Mouse (Mus musculus): Measurements from ENCODE around the gene Lrrc28.

Gene Lrrc28

DNA sequence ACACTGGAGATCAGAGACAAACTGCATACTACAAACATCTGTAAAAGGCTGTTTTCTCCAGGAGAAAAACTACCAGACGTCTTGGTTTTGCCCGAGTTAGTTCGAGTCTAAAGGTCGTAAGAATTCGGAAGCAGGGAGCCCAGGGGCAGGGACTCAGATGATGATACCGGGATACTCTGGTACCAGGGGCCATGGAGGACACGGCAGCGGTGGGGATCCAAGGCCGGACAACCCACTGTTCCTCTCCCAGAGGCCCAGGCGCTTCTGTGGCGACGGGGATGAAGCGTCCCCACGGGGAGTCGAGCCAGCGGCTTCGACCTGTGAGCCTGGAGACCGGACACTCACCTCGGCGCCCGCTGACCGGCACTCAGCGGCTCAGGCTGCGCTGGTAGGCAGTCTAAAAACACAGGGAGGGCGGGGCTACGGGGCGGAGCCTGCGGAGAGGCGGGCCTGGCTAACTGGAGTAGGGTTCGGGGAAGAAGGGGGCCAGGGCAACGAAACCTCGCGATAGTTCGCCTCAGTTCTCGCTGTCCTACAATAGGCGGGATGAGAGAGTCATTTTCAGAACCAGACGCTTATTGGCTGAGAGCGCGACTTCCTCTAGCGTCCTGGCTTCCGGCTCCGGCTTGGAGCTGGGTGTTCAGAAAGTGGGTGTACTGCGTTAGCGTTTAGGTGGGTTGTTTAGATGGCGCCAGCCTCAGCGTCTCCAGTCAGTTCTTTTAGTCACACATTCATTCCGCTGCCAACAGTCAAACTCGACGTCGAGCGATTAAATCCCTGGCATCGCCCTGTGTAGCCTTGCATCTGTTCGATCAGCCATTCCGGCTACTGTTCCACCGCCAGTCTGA is at the start of gene Lrrc28:
Lrrc28 (minus strand) TSS at position 436 of the 848 bp plus-strand sequence.
- DNase-seq, result peak; percentile 96

DNA sequence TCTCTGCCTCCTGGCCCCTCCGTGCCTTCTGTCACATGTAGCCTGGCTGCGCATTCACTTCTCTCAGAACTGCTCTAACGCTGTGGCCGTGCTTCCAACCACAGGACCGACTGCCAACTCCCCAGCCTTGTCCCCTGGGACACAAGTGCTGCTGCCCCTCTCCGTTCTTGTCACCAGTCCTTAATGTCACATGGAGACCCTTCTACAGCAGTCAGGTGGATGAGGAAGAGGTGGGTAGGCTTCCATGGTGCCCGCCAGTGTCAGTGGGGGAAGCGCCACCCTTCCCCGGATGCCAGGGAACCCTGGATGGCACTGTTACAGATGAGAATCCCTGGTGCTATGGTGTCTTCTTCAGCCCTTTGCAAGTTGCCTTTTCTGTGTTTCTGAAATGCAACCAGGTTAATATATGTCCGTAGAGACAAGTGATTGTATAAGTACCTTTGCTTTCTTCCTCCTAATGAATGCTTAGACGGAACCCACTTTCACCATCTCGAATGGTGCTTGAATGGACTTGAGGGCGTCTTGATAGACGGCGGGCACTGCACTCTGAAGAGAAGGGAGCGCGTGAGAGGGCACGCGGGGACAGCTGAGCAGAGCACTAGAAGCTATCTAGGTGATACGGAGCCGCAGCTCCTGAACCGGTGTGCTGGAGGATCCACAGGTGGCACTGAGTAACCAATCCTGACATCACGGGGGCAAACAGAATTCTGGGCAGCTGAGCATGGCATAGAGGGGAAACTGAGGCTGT is 47.9 kb upstream of the Lrrc28 start:
- DNase-seq, result no peak

DNA sequence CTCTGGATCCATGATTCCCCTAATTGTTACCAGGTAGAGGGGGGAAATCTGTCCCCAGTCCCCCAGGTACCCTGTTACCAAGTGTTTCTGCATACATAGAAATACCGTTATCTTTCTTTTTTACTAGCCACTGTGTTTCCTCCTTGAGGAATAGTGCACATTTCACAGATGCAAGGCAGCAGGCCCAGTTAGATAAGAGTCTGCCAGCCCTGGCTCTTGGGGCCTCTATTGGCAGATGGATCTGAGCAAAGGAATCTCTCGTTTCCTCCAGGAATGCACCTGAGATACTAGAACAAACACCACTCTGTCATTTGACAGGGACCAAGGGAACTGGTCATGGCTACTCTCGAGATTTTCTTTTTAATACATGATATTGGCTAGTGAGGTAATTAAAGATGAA is 47.1 kb upstream of the Lrrc28 start:
- no peak for DNase-seq

DNA sequence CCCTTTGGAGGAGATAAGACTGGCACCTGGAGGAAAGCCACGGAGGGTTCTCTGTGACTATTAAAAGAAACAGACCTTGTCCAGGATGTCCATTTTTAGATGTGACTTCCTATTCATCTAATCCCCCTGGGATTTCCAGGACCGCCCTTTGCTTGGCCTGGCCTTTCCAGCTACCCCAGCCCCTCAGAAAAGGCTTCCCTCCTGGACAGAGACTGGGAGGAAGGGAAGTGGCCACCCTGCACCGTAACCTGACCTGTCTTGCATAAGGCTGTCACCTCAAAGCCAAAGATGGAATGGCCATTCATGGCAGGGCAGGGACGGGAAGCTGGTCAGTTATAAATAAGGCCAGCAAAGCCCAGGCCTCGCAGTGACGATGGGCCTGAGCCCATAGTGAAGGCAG is 46.0 kb upstream of the Lrrc28 start:
- DNase-seq, result no peak

DNA sequence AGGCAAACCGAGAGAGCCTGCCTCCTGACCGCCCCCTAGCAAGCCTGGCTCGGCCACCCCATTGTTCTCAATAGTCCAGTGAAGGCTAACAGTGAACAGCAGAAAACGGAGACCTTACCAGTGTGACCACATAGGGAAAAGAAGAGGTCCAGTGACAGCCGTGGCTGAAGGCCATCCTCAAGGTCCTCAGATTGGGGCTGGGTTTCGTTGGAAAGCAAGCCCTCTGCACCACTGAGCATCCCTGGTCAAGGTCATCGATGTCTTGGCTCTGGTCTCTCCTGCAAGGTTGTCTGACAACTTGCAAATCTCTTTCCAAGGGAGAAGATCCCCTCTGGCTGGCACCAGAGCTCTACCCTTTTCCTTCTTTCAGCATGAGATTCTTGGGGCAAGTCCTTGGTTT is 44.7 kb upstream of the Lrrc28 start:
- DNase-seq, result no peak

DNA sequence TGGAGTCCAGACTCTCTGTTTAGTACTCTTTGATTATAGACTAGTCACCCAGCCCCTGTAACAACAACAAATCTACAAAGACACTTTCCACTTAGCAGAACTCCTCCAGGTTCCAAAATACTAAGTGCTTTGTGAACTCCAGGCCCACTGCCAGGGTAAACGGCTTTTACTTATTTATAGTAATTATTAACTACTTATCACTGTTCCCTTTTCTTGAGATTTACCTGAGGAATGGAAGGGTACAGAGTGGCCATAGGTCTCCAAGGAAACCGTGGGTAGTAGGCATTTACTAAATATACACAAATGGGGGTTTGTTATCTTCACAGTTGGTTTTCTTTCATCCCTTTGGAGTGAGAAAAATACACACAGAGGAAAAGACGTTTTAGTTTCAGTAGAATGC is 43.2 kb upstream of the Lrrc28 start:
- no peak for DNase-seq

DNA sequence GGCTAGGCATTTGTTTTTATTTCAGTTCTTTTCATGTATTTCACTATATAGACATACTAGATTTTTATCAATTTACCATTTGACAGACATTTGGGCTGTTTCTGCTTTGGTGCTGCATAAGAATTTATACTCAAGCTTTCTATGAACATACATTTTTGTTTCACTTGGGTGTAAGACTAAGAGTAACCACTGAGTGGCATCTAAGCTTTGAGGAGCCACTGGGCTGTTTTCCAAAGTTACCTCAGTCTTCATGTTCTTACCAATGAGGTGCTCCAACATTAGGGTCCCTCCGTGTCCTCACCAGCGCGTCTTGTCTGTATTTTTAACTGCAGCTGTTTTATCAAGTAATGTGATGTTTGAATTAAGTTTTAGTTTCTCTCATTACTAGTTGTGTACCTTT is 41.5 kb upstream of the Lrrc28 start:
- no peak for DNase-seq

DNA sequence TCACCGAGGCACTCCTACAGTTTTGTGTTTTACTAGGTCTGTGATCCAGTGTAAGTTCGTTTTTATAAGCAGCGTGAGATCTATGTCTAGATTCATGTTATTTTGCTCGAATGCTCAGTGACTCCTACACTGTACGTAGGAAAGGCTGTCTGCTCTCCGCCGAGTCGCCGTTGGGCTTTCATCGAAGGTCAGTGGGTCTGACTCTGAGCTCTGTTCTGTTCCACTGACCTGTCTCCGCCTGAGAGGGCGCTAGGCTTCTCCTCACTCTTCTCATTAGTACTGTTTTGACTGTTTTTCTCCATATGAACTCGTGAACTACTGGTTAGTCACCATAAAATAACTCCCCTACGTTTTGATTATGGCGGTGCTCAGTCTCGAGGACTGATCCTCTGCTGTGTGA is 37.9 kb upstream of the Lrrc28 start:
- no peak for DNase-seq

DNA sequence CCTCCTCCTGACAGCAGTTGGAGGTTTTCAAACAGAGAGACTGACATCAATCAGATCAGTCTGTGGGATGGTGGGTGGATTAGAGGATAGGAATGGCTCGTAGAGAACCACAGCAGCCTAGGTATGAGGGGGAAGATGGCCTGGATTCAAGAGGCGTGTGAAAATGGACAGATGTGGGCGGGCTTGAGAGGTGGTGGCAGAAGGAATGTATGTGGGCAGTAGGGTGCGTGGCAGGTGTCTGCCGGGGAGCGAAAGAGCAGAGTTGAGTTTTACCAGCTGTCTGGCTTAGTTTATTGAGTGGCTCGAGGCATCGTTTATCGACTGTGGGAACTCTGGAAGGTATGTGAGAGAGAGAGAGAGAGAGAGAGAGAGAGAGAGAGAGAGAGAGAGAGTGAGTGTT is 36.0 kb upstream of the Lrrc28 start:
- DNase-seq, result no peak

DNA sequence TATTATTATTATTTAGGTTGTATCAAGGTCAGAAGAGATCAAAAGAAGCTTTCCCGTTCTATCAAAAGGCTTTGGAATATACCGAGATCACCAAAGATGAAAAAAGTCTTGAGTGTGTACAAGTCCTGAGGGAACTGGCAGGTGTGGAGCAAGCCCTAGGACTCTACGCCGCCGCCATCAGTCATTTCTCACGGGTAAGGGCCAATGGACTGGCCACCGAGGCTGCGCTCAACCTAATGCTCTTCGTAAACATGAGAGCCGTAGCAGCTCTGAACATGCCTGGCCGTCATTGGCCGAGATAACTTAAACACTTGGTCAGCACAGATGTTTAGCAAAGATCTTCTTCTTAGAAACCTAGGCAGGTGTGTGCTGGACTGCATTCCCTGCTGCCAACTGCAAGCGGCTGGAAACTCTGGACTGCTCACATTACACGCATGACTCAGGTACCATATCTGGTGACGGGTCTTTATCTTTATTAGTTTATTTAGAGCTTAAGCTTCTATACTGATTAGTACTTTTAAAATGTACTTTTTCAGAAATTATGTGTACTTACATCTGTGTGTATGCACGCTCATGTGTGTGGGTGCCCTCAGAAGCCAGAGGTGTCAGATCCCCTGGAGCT is 33.9 kb upstream of the Lrrc28 start:
- no peak for DNase-seq

DNA sequence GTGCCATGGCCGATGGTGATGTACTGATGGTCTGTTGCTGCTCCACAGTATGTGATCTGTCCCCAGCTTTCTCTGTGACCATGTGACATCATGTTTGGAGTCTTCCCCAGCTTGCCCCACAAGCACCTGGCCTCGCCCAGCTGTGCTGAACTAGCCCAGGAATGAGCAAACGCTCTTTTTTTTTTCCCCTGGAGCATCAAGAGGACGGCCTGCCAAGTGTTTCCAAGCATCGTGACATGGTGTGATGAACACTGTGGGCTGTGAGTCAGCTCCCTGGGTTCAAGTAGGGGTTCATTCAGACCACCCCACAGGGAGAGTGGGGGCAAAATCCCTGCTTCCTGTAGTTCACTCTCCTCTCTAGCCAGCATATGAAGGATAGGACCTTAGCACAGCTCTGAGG is 28.6 kb upstream of the Lrrc28 start:
- no peak for DNase-seq

DNA sequence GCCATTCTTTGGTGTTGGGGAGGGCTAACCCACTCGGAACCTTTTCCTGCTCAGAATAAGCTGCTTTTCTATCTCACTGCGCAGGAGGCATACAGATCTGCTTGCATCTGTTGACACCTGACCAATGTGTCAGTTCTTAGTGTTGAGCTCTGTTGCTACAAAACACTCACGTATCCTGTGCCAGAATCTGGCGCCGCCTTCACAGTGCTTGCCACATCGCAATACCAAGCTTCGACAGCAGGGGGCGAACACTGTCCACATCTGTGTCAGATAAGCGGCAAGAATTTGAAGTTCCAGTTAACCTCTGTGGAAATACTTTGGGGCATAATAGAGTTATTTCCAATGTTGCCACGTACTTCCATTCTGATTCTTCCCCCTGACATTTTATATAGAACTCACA is 27.6 kb upstream of the Lrrc28 start:
- DNase-seq, result peak; percentile 99

DNA sequence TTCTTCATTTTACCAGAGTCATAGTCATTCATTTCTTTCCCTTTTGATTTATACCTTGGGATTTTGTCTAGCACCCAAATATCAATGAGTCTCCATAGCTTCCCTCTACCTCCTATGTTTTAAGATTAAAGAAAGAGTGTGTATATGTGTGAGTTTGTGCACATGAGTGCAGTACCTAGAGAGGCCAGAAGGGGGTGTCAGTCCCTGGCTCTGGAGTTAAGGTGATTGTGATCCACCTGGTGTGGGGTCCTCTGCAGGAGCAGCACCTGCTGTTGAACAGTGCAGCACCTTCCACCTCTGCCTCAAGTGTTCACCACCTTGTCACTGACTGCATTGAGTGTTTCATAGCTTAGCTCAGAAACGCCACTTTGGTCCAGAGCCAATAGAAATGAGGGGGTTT is 25.9 kb upstream of the Lrrc28 start:
- DNase-seq, result no peak

DNA sequence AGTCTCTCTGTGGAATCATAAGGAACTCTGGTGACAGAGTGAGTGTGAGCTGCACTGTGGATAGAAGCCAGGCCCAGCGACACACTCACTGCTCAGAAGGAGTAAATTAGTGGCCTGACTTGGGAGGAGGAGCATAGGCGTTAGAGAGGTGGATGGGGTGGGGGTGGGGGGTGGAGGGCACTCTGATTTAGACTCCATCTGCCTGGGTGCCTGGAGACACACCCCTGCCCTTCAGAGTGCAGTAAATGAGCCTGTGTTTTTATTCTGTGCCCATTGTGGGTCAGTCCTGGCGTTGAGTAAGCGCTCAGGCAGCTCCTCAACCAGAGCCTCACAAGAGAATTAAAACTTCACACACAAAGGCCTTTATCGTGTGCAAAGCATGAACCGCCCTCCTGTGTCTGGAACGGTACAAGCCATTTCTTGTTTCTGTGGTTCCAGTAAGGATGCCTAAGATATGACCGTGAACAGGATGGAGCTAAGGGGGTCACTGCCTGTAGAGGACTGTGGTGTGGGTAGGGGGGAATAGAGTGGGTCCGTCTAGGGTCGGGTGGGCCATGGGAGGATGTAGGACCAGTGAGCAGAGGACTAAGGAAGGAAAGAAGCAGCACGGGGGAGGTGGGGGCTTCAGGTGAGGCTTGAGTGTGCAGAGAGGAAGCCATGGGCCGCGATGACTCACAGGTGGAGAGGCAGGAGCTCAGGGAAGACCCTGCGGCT is 19.1 kb upstream of the Lrrc28 start:
- DNase-seq, result no peak

DNA sequence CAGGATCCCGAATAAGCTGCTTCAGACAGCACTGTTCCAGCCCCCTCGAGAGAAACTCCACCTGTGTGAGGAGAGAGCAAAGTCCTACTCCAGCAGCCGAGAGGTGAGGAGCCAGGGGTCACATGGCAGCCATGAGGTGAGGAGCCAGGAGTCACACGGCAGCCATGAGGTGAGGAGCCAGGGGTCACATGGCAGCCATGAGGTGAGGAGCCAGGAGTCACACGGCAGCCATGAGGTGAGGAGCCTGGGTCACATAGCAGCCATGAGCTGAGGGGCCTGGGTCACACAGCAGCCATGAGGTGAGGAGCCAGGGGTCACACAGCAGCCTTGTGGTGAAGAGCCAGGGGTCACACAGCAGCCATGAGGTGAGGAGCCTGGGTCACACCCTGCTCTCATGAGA is 17.4 kb upstream of the Lrrc28 start:
- no peak for DNase-seq

DNA sequence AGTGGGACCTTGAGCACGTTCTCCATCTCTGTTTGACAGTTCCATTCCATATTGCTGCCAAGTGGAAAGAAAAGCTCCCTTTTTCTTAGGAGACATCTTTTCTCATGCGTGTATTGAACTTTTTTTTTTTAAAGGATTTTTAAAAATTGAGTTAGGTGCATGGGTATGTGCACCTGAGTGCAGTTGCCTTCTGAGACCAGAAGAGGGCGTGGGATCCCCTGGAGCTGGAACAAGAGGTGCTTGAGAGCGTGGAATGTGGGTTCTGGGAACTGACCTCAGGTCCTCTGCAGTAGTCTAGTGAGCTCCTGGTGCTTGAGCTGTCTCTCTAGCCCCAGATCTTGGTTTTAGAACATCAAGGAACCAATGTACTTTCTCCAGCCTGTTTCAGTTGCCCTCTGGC is 13.0 kb upstream of the Lrrc28 start:
- no peak for DNase-seq

DNA sequence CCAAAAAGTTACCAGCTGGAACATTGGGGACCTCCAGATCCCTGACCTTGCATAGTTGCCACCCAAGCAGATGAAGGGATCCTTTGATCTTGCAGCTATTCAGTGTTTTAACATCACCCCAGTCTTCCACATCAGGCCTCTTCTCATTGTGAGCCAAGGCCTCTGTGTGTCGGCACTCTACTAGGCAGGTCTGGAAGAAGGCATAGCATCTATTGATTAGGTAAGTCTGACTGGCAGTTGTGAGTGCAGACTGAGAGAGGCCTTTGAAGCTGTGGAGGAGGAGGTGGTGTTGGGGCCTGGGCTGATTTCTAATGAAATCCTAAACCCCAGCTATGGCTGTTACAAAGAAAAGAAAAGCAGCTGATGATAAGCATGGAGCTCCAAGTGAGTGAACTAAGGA is 10.1 kb upstream of the Lrrc28 start:
- no peak for DNase-seq

DNA sequence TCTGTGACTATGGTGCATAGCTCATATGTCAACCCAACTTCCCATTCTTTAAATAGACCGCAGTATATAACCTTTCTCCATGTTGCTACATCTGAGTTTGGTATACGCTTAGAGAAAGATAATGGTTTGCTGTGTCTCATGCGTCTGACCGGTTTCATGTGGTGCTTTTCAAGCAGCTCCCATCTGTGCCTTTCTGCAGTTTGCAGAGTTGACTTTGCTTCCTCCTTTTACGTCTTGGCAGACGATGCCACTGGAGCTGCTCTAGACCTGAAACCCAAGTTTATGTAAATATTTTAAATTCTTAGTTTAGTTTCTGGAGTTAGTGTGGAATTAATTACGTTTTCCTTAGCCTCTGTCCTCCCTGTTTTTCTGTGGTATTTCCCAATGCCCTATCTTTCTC is 9.6 kb upstream of the Lrrc28 start:
- DNase-seq, result no peak

DNA sequence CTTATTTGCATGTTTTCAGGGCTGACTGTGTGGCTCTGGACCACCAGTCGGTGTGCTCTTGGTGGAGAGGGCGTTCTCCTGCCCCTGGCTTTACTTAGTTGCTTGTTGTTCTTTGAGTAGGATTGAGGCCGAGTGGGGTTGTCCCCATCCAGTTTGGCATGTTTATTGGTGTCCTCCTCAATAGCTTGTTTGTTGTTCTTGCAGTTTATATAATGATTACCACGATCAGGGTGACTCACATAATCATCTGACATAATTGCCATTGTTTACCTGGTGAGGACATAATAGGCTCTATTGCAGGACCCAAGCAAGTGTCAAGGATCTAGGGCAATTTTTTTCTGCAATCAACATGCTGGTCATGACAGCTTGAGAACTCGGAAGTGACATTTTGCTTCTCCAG is 7.1 kb upstream of the Lrrc28 start:
- no peak for DNase-seq

DNA sequence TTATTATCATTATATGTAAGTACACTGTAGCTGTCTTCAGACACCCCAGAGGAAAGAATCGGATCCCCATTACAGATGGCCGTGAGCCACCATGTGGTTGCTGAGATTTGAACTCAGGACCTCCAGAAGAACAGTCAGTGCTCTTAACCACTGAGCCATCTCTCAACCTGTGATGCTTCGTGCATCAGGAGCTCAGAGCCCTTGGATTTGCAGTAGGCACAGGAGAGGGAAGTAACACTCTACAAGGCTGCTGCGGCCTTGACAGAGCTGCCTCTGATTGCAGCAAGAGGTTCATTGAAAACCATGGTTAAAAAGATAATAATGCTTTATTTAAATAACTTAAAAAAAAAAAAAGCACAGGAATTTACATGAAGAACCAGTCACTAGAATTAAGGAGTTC is 3.3 kb upstream of the Lrrc28 start:
- no peak for DNase-seq

DNA sequence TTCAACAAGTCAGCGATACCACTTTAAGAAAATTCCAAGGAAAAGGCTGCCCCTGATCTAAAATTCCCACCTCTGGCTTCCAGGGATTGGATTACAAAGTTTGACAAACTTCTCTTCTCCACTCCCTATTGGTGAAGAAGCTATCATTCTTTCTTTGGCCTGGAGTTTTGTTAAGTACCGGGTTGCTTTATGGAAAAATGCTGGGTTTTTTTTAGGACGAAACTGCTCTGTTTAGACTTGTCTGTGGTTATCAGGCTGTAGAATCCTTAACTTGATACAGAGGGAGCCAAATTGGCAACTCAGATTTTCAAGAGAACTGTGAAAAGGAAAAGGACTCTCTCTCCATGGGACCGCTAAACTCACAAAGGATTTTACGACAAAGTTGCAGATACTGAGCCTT is 2.2 kb upstream of the Lrrc28 start, which contains the start of gene Ttc23:
Ttc23 (plus strand) TSS at position 134 of the 400 bp plus-strand sequence.
- no peak for DNase-seq

DNA sequence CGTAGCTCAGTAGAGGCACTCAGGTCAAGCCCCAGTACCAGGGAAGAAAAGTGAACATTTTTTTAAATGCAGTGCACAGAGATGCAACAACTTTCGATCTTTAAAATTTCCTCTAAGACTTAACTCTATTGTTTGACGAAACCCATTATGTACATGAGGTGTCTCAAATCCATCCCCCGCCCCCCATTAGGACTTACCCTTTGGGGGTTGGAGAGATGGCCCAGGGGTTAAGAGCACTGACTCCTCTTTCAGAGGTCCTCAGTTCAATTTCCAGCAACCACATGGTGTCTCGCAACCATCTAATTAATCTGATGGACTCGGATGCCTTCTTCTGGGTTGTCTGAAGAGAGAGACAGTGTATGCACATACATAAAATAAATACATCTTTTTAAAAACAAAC is 1.1 kb upstream of the Lrrc28 start:
- no peak for DNase-seq

DNA sequence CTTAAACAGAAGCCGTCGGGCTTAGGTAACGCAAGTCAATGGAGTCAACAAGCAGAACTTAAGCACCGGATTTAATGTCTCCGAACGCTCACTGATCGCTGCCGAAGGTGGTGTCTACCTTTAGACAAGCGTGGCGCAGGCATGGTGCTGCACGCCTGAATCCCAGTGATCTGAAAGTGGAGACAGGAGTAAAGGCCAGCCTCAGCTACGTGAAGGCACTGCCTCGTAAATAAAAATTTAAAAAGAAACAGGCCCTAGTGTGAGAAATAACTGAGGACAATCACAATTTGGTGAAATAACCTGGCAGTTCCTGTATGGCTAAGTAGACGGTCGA is 580 bp upstream of the Lrrc28 start:
- DNase-seq, result no peak

DNA sequence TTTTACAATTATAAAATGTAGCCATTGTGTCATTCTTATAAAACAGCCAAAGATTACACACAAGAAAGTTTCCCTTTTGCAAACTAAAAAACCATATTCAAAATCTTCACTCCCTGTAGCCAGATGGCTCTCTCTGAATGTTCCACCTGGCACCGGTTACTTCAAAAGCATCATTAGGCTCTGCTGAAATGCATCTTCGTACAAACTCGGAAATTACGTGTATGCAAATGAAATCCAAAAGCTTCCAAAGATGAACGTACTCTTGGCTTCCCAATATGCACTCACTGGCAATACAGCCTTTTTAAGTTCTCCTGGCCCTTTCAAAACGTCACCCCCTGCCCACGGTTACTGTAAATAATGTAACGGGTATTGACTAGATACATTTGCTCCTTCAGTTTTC is 777 bp downstream of the Lrrc28 start:
- no peak for DNase-seq
